Mouse (Mus musculus) olfactory bulb, adult 2 months (tissue): ENCODE results near the gene Ros1.

Source experiments
- CTCF ChIP-seq: fragments of 200-500 bp; IDR thresholded peaks from 2 replicates; pipeline ENCODE4 v1.5.1; 2012; ENCODE audit warnings: low read depth, mild to moderate bottlenecking, low read length, moderate library complexity; ENCODE audit not compliant: insufficient read depth
- POLR2A ChIP-seq: fragments of 200-500 bp; IDR thresholded peaks from 2 replicates; pipeline ENCODE4 v1.6.1; 2012; ENCODE audit warnings: mild to moderate bottlenecking, low read depth, low read length, moderate library complexity; ENCODE audit not compliant: insufficient read depth

DNA sequence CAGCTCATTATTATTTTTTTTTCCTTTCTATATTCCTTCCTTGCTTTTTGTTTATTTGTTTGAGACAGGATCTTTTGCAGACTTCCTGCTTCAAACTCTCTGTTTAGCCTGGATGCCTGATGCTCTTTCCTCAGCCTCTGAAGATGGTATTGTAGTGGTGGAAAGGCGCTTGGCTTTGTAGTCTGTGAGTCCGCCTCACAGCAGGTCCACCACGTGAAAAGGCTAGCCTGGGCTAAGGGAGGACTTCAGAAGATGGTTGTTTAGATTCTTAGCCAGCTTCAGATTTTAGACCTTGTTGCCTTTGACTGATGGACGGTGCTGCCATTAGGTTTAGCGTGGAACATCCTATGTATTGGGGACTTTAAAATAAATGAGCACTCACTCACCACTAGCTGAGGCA is 40.4 kb upstream of the Ros1 start:
- TF ChIP-seq CTCF (no peak), POLR2A (no peak)
